Mouse (Mus musculus) adrenal gland, postnatal 25 days (tissue): Measurements from ENCODE around the gene Rassf3. TPM values are rescaled to one million over a fixed set of nuclear protein-coding genes. Genes with fewer than 3 reads are reported as not detected.

Experiments used
- DNase-seq: peaks from one replicate; pipeline ENCODE4 v3.0.0; 2021; ENCODE audit warnings: mixed read lengths
- long read RNA-seq: library from polyadenylated mRNA; stranded (forward); transcript quantifications from one replicate; pipeline ENCODE4 v2.0.0, GENCODE M21; 2021
- total RNA-seq: library from RNA; stranded (reverse); gene quantifications from 2 replicates; pipeline ENCODE4 v1.2.3, GENCODE M21; 2021

Gene Rassf3
- total RNA-seq: 33.3 and 36.8 TPM in 2 replicates
- long read RNA-seq, transcript Rassf3-201 (5 exons, 3,522 nt): major isoform, 73 of 91 reads
- long read RNA-seq, partial matches to known transcripts: 3 of 91 reads
- long read RNA-seq, other reads (novel, unspliced or antisense): 15 of 91 reads

DNA sequence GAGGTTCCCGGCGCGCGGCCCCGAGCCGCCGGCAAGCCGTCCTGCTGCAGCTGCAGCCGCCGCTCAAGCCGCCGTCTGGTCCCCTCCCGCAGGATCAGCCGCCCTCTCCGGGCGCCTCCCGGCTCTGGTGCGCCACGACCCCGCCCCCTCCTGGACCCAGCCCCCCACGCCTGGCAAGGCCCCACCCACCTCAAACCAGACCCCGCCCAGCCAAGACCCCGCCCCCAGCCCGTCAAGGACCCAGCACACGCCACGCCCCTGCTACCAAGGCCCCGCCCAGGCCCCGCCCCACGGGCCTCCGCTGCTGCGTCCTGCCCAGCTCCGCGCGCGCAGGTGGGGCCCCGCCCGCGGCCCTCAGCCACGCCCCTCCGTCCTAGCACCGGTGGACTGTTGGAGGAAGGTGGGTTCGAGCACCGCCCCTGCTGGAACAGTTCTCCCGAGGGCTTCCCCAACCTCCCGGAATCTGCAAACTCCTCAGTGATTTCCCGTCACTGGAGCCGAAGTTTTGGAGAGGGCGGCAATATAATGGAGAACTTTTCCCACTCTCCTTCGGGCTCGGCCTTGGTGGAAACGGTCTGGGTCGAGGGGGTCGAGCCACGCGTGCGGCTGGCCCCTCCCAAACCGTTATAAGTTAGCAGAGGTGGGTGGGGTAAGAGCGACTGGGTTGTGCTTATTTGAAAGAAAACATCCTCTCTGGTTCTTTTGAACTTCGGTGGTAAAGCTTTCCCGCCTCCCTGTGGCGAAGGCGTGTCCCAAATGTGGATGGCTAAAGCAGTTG lies at the start of gene Rassf3:
Gene Rassf3, minus strand, starts transcription at position 158 of the 778 bp plus-strand sequence.
- DNase-seq: peak; percentile 99

DNA sequence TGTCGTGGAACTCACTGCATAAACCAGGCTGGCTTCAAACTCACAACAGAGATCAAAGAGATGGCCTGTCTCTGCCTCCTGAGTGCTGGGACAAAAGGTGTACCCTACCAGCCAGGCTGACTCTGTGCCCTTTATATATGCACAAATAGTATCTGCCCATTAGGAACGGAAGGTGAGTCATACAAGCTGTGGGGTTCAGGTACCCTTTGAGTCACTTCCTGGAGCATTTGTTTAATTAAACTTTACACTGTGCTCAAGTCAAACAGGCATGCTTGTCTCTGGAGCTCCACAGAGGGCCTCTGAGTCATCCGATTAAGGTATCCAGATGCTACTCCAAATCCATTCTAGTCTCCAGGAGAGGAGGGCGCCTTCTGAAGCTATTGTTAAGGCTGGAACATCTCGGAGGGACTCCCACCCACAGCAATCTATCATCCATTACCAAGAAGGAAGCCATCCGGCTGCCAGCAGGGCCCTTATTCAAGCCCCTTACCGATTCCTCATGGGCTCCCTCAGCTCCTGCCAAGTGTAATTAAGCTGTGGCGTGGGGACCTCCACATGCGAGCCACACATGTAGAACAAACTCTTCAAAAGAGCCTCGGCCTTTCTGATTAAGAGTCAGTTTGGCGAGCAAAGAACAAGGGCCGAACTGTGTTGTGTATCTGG lies 44.9 kb upstream of the Rassf3 start:
- DNase-seq: no peak

DNA sequence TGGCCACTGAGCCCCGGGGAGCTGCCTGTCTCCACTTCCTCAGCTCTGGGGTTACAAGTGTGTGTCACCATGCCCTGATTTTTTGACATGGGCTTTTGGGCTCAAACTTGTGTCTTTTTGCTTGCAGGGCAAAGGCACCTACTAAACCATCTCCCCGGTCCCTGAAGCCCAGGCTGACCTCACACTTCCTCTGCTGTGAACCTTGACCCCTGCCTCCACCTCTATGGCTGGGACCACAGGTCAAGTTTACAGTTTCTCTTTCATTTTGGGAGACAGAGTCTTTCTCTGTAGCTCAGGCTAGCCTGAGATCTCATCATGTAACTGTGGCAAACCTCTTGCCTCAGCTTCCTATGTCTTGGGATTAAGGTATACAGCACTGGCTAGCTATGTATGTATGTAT lies 43.6 kb upstream of the Rassf3 start:
- DNase-seq: no peak

- peak; percentile 89 for DNase-seq
Measured at GRCm38 (mm10) chr10:121516008-121516600, 40.0 kb upstream of the Rassf3 start.

- peak; percentile 23 for DNase-seq
Measured at GRCm38 (mm10) chr10:121509751-121510643, 33.9 kb upstream of the Rassf3 start.

DNA sequence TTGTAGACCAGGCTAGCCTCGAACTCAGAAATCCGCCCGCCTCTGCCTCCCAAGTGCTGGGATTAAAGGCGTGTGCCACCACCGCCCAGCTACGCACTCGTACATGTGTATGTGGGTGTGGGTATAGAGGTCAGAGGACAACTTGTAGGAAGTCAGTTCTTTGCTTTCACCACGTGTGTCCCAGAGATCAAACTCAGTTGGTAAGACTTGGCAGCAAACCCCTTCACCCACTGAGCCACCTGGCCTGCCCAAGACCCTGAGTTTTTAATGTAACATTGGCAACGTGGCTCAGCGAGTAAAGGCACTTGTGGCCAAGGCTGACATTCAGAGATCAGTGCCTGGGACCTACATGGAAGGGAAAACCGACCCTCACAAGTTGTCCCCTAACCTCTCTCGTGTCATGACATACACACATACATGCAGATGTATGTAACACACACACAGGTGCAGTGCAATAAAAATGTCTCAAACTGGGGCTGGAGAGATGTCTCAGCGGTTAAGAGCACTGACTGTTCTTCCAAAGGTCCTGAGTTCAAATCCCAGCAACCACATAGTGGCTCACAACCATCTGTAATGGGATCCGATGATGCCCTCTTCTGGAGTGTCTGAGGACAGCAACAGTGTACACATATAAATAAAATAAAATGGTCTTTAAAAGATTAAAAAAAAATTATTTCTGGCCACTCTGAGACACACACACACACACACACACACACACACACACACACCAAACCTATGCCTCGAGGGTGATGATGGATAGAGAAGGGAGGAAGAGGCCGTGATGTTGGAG lies 31.8 kb upstream of the Rassf3 start:
- DNase-seq: no peak

- peak; percentile 35 for DNase-seq
Measured at GRCm38 (mm10) chr10:121506731-121507583, 30.8 kb upstream of the Rassf3 start.

DNA sequence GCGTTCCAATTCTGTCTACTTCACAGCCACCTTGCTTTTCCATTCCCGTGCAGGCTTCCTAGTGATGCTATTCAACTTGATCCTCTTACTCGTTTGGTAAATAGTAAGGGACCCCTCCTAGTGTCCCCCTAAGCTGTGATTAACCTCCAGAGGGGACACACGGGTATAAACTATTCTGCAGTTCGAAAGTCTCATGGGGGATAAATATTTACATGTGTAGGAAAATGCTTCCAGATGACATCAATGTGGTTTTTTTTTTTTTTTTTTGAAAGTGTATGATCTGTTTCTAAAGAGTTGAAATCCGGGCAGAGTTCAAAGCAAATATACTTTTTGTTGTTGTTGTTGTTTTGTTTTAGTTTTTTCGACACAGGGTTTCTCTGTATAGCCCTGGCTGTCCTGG lies 29.8 kb upstream of the Rassf3 start:
- no peak for DNase-seq

DNA sequence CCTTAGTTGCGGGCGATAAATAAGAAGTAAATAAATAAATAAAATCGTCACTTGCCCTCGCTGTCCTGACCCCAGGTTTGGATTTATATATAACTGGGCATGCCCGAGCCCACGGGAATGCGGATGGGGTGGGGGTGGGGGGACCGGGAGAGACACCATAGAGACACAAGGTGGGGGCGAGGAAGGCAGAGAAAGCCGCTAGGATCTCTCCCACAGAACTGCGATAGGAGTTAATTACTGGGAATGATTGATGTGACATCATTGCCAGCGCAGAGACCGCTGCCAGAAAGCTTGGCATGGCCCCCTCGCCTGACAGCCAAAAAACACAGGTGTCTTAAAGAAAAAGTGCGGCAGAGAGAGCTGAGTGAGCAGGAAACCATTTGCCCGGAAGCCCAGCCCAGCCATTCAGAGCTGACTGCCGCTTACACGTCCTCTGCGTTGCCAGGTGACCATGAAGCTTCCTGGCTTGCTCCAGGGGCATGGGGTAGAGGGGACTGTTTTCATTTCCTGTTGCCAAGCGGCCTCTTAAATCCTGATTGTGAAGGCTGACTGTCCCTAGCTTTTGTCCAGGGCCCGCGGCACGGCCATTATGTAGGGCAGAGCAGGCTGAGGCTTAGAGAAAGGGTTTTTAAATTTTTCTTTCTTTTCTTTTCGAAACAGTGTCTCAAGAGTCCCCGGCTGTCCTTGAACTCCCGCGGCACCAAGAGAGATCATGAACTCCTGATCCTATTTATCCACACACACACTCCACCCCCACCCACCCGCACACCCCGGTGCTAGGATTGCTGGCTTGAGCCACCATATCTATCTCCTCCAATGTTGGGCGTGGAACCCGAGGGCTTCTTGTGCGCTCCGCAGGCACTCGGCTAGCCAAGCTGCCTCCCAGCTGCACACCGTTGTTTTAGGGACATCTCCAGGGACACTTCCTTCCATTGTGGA lies 29.1 kb upstream of the Rassf3 start:
- peak; percentile 74 for DNase-seq

- DNase-seq: no peak
Measured at GRCm38 (mm10) chr10:121501160-121501559, 25.0 kb upstream of the Rassf3 start.

DNA sequence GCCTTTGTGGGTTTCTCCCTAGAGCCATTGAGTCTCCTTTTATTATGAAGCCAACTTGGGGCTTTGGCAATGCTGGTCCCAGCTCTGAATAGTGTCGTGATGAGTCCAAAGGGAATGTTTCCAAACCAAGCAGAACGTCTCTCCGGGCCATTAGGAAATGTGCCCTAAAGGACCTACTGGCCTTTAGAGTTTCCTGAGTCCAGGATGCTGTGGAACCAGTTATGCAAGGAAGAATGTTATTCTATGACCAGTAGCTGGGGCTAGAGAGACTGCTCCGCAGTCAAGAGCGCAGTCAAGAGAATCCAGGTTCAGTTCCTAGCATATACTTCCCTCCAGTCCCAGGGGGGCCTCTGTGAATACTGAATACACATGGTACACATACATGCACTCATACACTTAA lies 23.9 kb upstream of the Rassf3 start:
- no peak for DNase-seq

DNA sequence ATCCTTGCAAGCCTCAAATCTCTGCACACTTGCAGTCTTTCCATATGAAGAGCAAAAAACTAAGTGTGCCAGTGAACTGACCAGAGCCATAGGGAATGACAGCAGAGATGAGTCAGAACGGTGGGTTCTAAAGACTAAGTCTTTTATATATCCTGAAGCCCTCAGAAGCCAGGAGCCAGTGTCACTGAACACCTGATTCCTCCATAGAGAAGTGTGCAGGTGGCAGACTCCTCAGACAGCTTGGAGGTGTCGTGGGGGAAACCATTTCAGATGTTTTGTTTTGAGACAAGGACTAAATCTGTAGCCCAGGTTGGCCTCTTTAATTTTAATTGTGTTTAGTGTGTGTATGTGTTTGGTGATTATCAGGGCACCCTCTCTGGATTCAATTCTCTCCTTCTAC lies 22.9 kb upstream of the Rassf3 start:
- DNase-seq: no peak

GRCm38 (mm10) chr10:121498481-121498904 lies 22.3 kb upstream of the Rassf3 start:
- DNase-seq: peak; percentile 25

DNA sequence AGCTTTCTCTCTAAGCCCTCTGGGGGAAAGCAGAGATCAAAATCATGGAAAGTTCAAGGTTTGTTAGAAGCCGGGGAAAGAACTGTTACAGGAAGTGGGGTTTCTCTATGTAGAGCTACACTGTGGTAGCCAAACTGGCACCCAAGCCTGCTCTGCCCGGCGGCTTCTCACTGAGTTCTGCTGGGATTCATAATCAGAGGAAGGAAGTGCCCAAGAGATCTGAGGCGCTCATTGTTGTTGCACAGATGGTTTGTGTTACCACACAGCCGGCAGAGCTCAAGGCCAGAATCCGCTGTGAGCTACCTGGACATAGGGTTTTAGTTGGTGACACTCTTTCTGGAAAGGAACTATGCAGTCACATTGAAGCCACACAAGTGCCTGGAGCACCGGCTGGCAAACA lies 21.8 kb upstream of the Rassf3 start:
- no peak for DNase-seq

- no peak for DNase-seq
Measured at GRCm38 (mm10) chr10:121496616-121497015, 20.5 kb upstream of the Rassf3 start.

GRCm38 (mm10) chr10:121494163-121494425 lies 17.9 kb upstream of the Rassf3 start:
- DNase-seq: no peak

- no peak for DNase-seq
Measured at GRCm38 (mm10) chr10:121493374-121494162, 17.4 kb upstream of the Rassf3 start.

GRCm38 (mm10) chr10:121492608-121493315 lies 16.6 kb upstream of the Rassf3 start:
- DNase-seq: no peak
